11 mouse cellular contexts compared by ENCODE assay signal in the genomic region with DNA sequence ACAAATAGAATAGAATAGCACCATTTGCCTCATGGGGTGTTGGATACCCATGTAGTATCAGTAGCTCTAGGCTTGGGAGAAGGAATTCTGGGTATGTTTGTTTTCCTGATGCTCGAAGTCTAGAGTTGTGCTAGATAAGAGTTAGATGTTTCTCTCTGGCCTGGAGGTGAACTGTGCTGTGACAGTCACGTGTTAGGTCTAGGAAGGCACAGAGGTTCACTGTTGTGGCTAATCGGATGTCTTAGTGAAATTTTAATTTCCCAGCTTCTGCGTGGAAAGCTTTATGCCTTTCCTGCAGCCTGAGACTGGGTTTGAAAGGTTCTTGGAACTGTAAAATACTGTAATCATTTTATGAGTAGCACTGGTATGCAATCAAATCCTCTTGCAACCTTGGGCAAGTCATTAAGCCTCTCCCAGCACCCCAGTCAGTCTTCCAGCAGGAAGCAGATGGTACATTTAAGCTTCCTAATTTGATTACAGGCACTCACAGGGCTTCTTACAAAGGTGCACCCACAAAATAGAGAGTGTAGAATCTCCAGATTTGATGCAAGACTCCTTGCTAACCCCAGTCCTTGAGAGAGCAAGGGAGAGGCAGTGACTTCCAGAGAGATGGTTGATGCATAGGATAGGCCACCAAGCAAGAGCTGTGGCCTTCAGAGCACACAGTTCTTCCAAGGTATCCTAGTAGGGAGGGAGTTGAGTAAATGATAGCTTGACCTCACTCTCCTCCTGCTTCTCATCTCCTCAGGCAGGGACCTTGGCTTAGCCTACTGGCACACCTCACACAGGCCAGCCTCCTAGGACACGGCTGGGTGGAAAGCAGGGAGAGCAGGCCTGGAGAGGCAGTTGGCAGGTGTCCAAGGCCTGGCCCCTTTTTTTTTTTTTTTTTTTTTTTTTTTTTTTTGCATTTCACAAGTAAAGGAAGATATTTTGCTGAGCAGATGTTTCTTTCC. TPM values are rescaled to one million over a fixed set of nuclear protein-coding genes. Genes with fewer than 3 reads are reported as not detected.
DNase-seq lines count a peak whose midpoint lies in the region; ATAC-seq and TF ChIP-seq lines count a peak whose summit lies in the region.
"Had no signal": no experiment of that assay in that cellular context is flagged by ENCODE, and none has a peak within 500 bp of the region (broad histone marks: within the 10 kb centered on the region; RNA-seq: fewer than 3 reads in every experiment).

No protein-coding gene starts in this region.

- POLR2A ChIA-PET in Patski (lab: Charles Lee) = no interaction called here

- WGBS in lung, embryonic 14.5 days = 36% methylated on average over 5 of the region's 5 CpGs
- WGBS in intestine, embryonic 15.5 days = 42% methylated on average over 5 of the region's 5 CpGs

- H3K27ac ChIP-seq in lung, embryonic 14.5 days (ENCODE audit: low read depth) = no peak overlapping the region
- peak overlapping the region; percentile 86 for H3K27ac ChIP-seq in intestine, embryonic 15.5 days
- H3K27ac ChIP-seq: hindbrain, embryonic 12.5 days; limb, embryonic 15.5 days had no signal

- CTCF ChIA-PET in Patski (lab: Charles Lee) = interaction anchor here (1.3 to 1.6 kb wide), 2 partner anchors 15 to 52 kb away, joined by 3 read pairs; no protein-coding TSS in a partner anchor

- H3K9me3 ChIP-seq in lung, embryonic 14.5 days (ENCODE audit: low read depth, low read length) = no peaks in the 10 kb centered on the region
- H3K9me3 ChIP-seq in intestine, embryonic 15.5 days = no peaks in the 10 kb centered on the region
- H3K9me3 ChIP-seq: hindbrain, embryonic 12.5 days; limb, embryonic 15.5 days had no signal

- no peak overlapping the region for H3K9ac ChIP-seq in lung, embryonic 14.5 days
- no peak overlapping the region for H3K9ac ChIP-seq in intestine, embryonic 15.5 days
- H3K9ac ChIP-seq: hindbrain, embryonic 12.5 days; limb, embryonic 15.5 days had no signal

- no peak overlapping the region for H3K4me3 ChIP-seq in lung, embryonic 14.5 days (ENCODE audit: low read depth, low read length)
- no peak overlapping the region for H3K4me3 ChIP-seq in intestine, embryonic 15.5 days (replicated peaks)
- H3K4me3 ChIP-seq: hindbrain, embryonic 12.5 days; limb, embryonic 15.5 days had no signal

- H3K36me3 ChIP-seq in lung, embryonic 14.5 days (ENCODE audit: insufficient read depth) = no peaks in the 10 kb centered on the region
- H3K36me3 ChIP-seq in intestine, embryonic 15.5 days = no peaks in the 10 kb centered on the region
- H3K36me3 ChIP-seq: hindbrain, embryonic 12.5 days; limb, embryonic 15.5 days had no signal

- peak; percentile 80 for ATAC-seq in lung, embryonic 14.5 days (ENCODE audit: insufficient read depth)
- peak; percentile 74 for ATAC-seq in Patski
- peak; percentile 81 for ATAC-seq in intestine, embryonic 15.5 days
- 0 out of 2 replicates have a peak, but pooled peaks have one; percentile 22 for ATAC-seq in megakaryocyte-erythroid progenitor cell, adult 5-6 weeks (replicated peaks; ENCODE audit: low FRiP score, low TSS enrichment, poor library complexity, severe bottlenecking)

- TF ChIP-seq CTCF in lung, embryonic 14.5 days (IDR thresholded peaks at IDR 0.05; ENCODE audit: low read depth) = no peak
- TF ChIP-seq CTCF in Patski (IDR thresholded peaks at IDR 0.05) = no peak

- peaks cover 9% of the 10 kb centered on the region for H3K4me1 ChIP-seq in lung, embryonic 14.5 days (ENCODE audit: insufficient read depth)
- peaks cover 22% of the 10 kb centered on the region for H3K4me1 ChIP-seq in intestine, embryonic 15.5 days (replicated peaks)

- DNase-seq in lung, embryonic 14.5 days = peak; percentile 61
- DNase-seq in lung, postnatal 25 days (ENCODE audit: low spot score) = no peak
- no peak for DNase-seq in Patski (ENCODE audit: low read depth, low spot score)
- DNase-seq in layer of hippocampus, postnatal 25 days (ENCODE audit: extremely low spot score in 1 of 2, low spot score in 1 of 2) = no peak
- DNase-seq in urinary bladder, postnatal 36 days (ENCODE audit: low spot score in 2 of 2) = no peak
- DNase-seq: right cerebral cortex, postnatal 14 days; thymus, postnatal 14 days had no signal

- H3K27me3 ChIP-seq in lung, embryonic 14.5 days (ENCODE audit: insufficient read depth, low read length) = no peaks in the 10 kb centered on the region
- no peaks in the 10 kb centered on the region for H3K27me3 ChIP-seq in Patski
- H3K27me3 ChIP-seq in intestine, embryonic 15.5 days (replicated peaks) = no peaks in the 10 kb centered on the region
- H3K27me3 ChIP-seq: hindbrain, embryonic 12.5 days had no signal

- no peak overlapping the region for H3K4me2 ChIP-seq in lung, embryonic 14.5 days
- peak overlapping the region; percentile 0; the same call in 1 of the 2 replicates for H3K4me2 ChIP-seq in intestine, embryonic 15.5 days (replicated peaks)
- H3K4me2 ChIP-seq: hindbrain, embryonic 12.5 days; limb, embryonic 15.5 days had no signal

- in situ Hi-C loops in Patski (cut with MboI; ENCODE audit: low pct_unique_long_range_greater_than_20kb) = no loop called here

RNA-seq across cellular contexts. Expression of gene Nup160, which starts 37.0 kb away (rescaled TPM):
- polyA plus RNA-seq in lung, embryonic 14.5 days (2014; fragmentation: Nextera tagmentation; extraction: Ambion mirVana) = 59.6 and 63.9 TPM in 2 replicates
- polyA plus RNA-seq in Patski (2021) = 32.2 TPM
- 43.4 and 43.7 TPM in 2 replicates for polyA plus RNA-seq in intestine, embryonic 15.5 days (2015; fragmentation: Nextera tagmentation; extraction: Ambion mirVana)
- total RNA-seq in megakaryocyte-erythroid progenitor cell, adult 5-6 weeks (2014; fragmentation: Nextera tagmentation) = 80.6 and 105 TPM in 2 replicates
- total RNA-seq in megakaryocyte-erythroid progenitor cell, adult 5-6 weeks (2017) = 50.0 and 57.4 TPM in 2 replicates
- total RNA-seq in layer of hippocampus, postnatal 25 days (2021) = 10 to 100 TPM; 16.4 to 17.9 TPM

RNA-seq across cellular contexts. Expression of gene Ptprj, which starts 59.6 kb away (rescaled TPM):
- 4.9 and 5.4 TPM in 2 replicates for polyA plus RNA-seq in lung, embryonic 14.5 days (2014; fragmentation: Nextera tagmentation; extraction: Ambion mirVana)
- 51.0 TPM for polyA plus RNA-seq in Patski (2021)
- 4.4 and 5.3 TPM in 2 replicates for polyA plus RNA-seq in intestine, embryonic 15.5 days (2015; fragmentation: Nextera tagmentation; extraction: Ambion mirVana)
- 11.4 and 14.3 TPM in 2 replicates for total RNA-seq in megakaryocyte-erythroid progenitor cell, adult 5-6 weeks (2014; fragmentation: Nextera tagmentation)
- total RNA-seq in megakaryocyte-erythroid progenitor cell, adult 5-6 weeks (2017) = 17.5 and 18.7 TPM in 2 replicates
- 100 to 1,000 TPM; 118 to 129 TPM for total RNA-seq in layer of hippocampus, postnatal 25 days (2021)

Comparison
In these comparisons a context has a peak if more than half of its experiments do, and no peak if none do; other contexts are left out.
1. ATAC-seq: peak in every context shown above with its lines; median percentile 81 in intestine, embryonic 15.5 days; 80 in lung, embryonic 14.5 days; 74 in Patski; 22 in megakaryocyte-erythroid progenitor cell, adult 5-6 weeks.